Comparison of ENCODE assay signal across 8 mouse cellular contexts in genomic region chr19:3832851-3833353, GRCm38 (mm10). TPM values are rescaled to one million over a fixed set of nuclear protein-coding genes. Genes with fewer than 3 reads are reported as not detected.
DNase-seq lines count a peak whose midpoint lies in the region; ATAC-seq lines count a peak whose summit lies in the region.

No protein-coding gene starts in this region.

- H3K36me3 ChIP-seq in kidney, embryonic 16.5 days (ENCODE audit: insufficient read depth, low read length): no peaks in the 10 kb centered on the region
- no peaks in the 10 kb centered on the region for H3K36me3 ChIP-seq in megakaryocyte, embryonic 14.5 days (replicated peaks; ENCODE audit: low read length)
- H3K36me3 ChIP-seq in forebrain, embryonic 13.5 days (ENCODE audit: poor library complexity, severe bottlenecking): no peaks in the 10 kb centered on the region

- 0 out of 2 replicates have a peak overlapping the region, but pooled peaks have one; percentile 7 for H3K9ac ChIP-seq in kidney, embryonic 16.5 days (replicated peaks; ENCODE audit: low read length)
- H3K9ac ChIP-seq in forebrain, embryonic 13.5 days: no peak overlapping the region

- ATAC-seq in erythroid progenitor cell, adult 5-6 weeks (replicated peaks; ENCODE audit: low FRiP score, poor library complexity, severe bottlenecking): 0 out of 2 replicates have a peak, but pooled peaks have one; percentile 56
- peak; percentile 90 for ATAC-seq in kidney, embryonic 16.5 days (ENCODE audit: low FRiP score, low TSS enrichment)
- ATAC-seq in forebrain, embryonic 13.5 days: no peak

- H3K27ac ChIP-seq in kidney, embryonic 16.5 days (ENCODE audit: low read length): peak overlapping the region; percentile 89
- H3K27ac ChIP-seq in forebrain, embryonic 13.5 days: no peak overlapping the region

- H3K4me1 ChIP-seq in kidney, embryonic 16.5 days (ENCODE audit: insufficient read depth, low read length): peaks cover 9% of the 10 kb centered on the region
- H3K4me1 ChIP-seq in megakaryocyte, embryonic 14.5 days: peaks cover 23% of the 10 kb centered on the region
- H3K4me1 ChIP-seq in forebrain, embryonic 13.5 days: no peaks in the 10 kb centered on the region

- no peak overlapping the region for H3K4me3 ChIP-seq in kidney, embryonic 16.5 days (ENCODE audit: low read length)
- peak overlapping the region; percentile 57 for H3K4me3 ChIP-seq in megakaryocyte, embryonic 14.5 days (replicated peaks)
- H3K4me3 ChIP-seq in forebrain, embryonic 13.5 days: no peak overlapping the region

- no peaks in the 10 kb centered on the region for H3K9me3 ChIP-seq in kidney, embryonic 16.5 days (ENCODE audit: low read length)
- 0 out of 2 replicates have a peak, but pooled peaks cover 3% of the 10 kb centered on the region for H3K9me3 ChIP-seq in megakaryocyte, embryonic 14.5 days
- H3K9me3 ChIP-seq in forebrain, embryonic 13.5 days (replicated peaks): no peaks in the 10 kb centered on the region

- DNase-seq in ovary, adult 18-20 months (ENCODE audit: low spot score): peak; percentile 52
- no peak for DNase-seq in ovary, postnatal 10 days (ENCODE audit: low spot score)
- DNase-seq in embryo, embryonic 10.5 days (ENCODE audit: low spot score): no peak
- no peak for DNase-seq in frontal cortex, adult 2 months (ENCODE audit: extremely low spot score in 1 of 2, low spot score in 1 of 2)

- no peaks in the 10 kb centered on the region for H3K27me3 ChIP-seq in kidney, embryonic 16.5 days (ENCODE audit: insufficient read depth, low read length)
- peaks cover 31% of the 10 kb centered on the region for H3K27me3 ChIP-seq in megakaryocyte, embryonic 14.5 days (replicated peaks)
- H3K27me3 ChIP-seq in forebrain, embryonic 13.5 days: no peaks in the 10 kb centered on the region

- WGBS in kidney, embryonic 16.5 days: 36% methylated on average over 4 of the region's 4 CpGs
- 73% methylated on average over 4 of the region's 4 CpGs for WGBS in forebrain, embryonic 13.5 days

- H3K4me2 ChIP-seq in kidney, embryonic 16.5 days (replicated peaks; ENCODE audit: low read depth, low read length): no peak overlapping the region
- H3K4me2 ChIP-seq in forebrain, embryonic 13.5 days: no peak overlapping the region

RNA-seq across cellular contexts. Expression of gene Chka, which starts 18.7 kb away (rescaled TPM):
- 10.1 and 13.4 TPM in 2 replicates for total RNA-seq in erythroid progenitor cell, adult 5-6 weeks (2015; ENCODE audit: low replicate concordance)
- total RNA-seq in erythroid progenitor cell, adult 5-6 weeks (2017; ENCODE audit: low replicate concordance): 10.8 and 11.8 TPM in 2 replicates
- 58.0 and 65.6 TPM in 2 replicates for polyA plus RNA-seq in kidney, embryonic 16.5 days (2015; fragmentation: Nextera tagmentation; extraction: Ambion mirVana)
- 6.8 and 18.7 TPM in 2 replicates for polyA plus RNA-seq in megakaryocyte, embryonic 14.5 days (2012; ENCODE audit: insufficient read depth, low replicate concordance)
- polyA plus RNA-seq in forebrain, embryonic 13.5 days (2015; fragmentation: Nextera tagmentation; extraction: Ambion mirVana): 53.1 and 54.8 TPM in 2 replicates
- 121 and 123 TPM in 2 replicates for polyA plus RNA-seq in frontal cortex, adult 2 months (2012; rRNA removed)
